Mouse (Mus musculus) olfactory bulb, adult 2 months (tissue): ENCODE measurements around the gene Smad6.

Experiments
- CTCF ChIP-seq: fragments of 200-500 bp; IDR thresholded peaks from 2 replicates; pipeline ENCODE4 v1.5.1; 2012; ENCODE audit warnings: low read depth, mild to moderate bottlenecking, low read length, moderate library complexity; ENCODE audit not compliant: insufficient read depth
- POLR2A ChIP-seq: fragments of 200-500 bp; IDR thresholded peaks from 2 replicates; pipeline ENCODE4 v1.6.1; 2012; ENCODE audit warnings: mild to moderate bottlenecking, low read depth, low read length, moderate library complexity; ENCODE audit not compliant: insufficient read depth

DNA sequence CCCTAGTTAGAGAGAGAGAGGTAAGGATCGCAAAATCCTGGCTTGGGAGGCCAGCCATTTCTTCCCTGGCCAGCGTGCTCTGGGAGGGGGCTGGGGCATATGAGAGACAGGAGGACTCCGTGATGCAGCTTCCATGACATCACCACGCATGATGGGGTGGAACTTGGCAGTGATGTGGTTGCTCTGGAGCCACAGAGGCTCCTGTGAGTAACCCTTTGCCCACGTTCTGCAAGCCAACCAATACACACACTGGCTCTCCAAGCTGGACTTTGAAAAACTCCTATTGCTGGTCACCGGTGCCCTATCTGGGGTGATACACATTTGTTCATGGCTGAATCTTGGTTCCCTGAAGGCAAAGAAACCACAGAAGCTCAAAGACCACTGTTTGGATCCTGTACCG, 20.8 kb downstream of the Smad6 start:
- TF ChIP-seq CTCF (no peak), POLR2A (no peak)
